Mouse (Mus musculus) midbrain, embryonic 14.5 days (tissue): Measurements from ENCODE around the gene Gabbr2. TPM values are rescaled to one million over a fixed set of nuclear protein-coding genes. Genes with fewer than 3 reads are reported as not detected.
"Not testable (repeated sequence)": the region's sequence is repeated elsewhere in the genome, so short reads cannot be mapped to it uniquely, and the experiment has no call there.

Experiments used
- ATAC-seq: fragments of 200-750 bp; cut with Nextera tagmentation; 2 replicates; pipeline ENCODE4 v1.8.0; 2017; ENCODE audit warnings: moderate number of reproducible peaks, moderate library complexity; ENCODE audit not compliant: low FRiP score, low TSS enrichment
- DNase-seq: peaks from one replicate; pipeline ENCODE4 v3.0.0-alpha.2; 2015
- H3K27ac ChIP-seq: fragments of 300-500 bp; sonication (generic); replicated peaks from 2 replicates; pipeline ENCODE4 v1.5.1; 2014; ENCODE audit warnings: mild to moderate bottlenecking, low read depth, low read length, moderate library complexity
- H3K27me3 ChIP-seq: fragments of 300-500 bp; sonication (generic); 2 replicates; pipeline ENCODE4 v1.6.1; 2014; ENCODE audit warnings: low read length, control low read depth, mixed read lengths; ENCODE audit not compliant: control insufficient read depth, insufficient read depth
- H3K36me3 ChIP-seq: fragments of 300-500 bp; sonication (generic); 2 replicates; pipeline ENCODE4 v1.6.1; 2014; ENCODE audit warnings: low read length, control low read depth; ENCODE audit not compliant: control insufficient read depth, insufficient read depth
- H3K4me1 ChIP-seq: fragments of 300-500 bp; sonication (generic); 2 replicates; pipeline ENCODE4 v1.6.1; 2014; ENCODE audit warnings: mild to moderate bottlenecking, antibody characterized with exemption, low read length, control low read depth; ENCODE audit not compliant: control insufficient read depth, insufficient read depth
- H3K4me2 ChIP-seq: fragments of 300-500 bp; sonication (generic); 2 replicates; pipeline ENCODE4 v1.6.1; 2014; ENCODE audit warnings: mild to moderate bottlenecking, low read length, moderate library complexity
- H3K4me3 ChIP-seq: fragments of 300-500 bp; sonication (generic); replicated peaks from 2 replicates; pipeline ENCODE4 v1.5.1; 2014; ENCODE audit warnings: low read depth, low read length
- H3K9ac ChIP-seq: fragments of 300-500 bp; sonication (generic); replicated peaks from 2 replicates; pipeline ENCODE4 v1.6.1; 2014; ENCODE audit warnings: mild to moderate bottlenecking, low read length, moderate library complexity
- H3K9me3 ChIP-seq: fragments of 300-500 bp; sonication (generic); 2 replicates; pipeline ENCODE4 v1.6.1; 2016; ENCODE audit warnings: low read length, control low read depth, mixed read lengths; ENCODE audit not compliant: control insufficient read depth
- WGBS: fragments of 180-500 bp; shearing (Covaris S2); extraction: QIAGEN DNeasy Blood & Tissue Kit; methylation state at CpG from one replicate; pipeline ENCODE4 v1.1.7; 2014; 5-methylcytosine and 5-hydroxymethylcytosine counted together
- polyA plus RNA-seq: library from polyadenylated mRNA; unstranded; fragments of >200 nt; fragmentation: Nextera tagmentation; extraction: Ambion mirVana; gene quantifications from 2 replicates; pipeline ENCODE4 v1.2.1, GENCODE M21; 2014

Gabbr2 gene
- polyA plus RNA-seq, 1 experiment from 2014 or later = 8.6 TPM

- H3K36me3 ChIP-seq = no peaks in the 10 kb centered on the region
- 88% methylated on average over 8 of the region's 8 CpGs for WGBS
- no peaks in the 10 kb centered on the region for H3K27me3 ChIP-seq
- H3K4me3 ChIP-seq = no peak overlapping the region
- H3K9me3 ChIP-seq = no peaks in the 10 kb centered on the region
- no peak overlapping the region for H3K4me2 ChIP-seq
- DNase-seq = no peak
- no peak overlapping the region for H3K27ac ChIP-seq
- ATAC-seq = no peak
- no peaks in the 10 kb centered on the region for H3K4me1 ChIP-seq
- H3K9ac ChIP-seq = no peak overlapping the region
Measured at GRCm38 (mm10) chr4:46639866-46640265, 351.8 kb downstream of the Gabbr2 start.

- H3K4me2 ChIP-seq, H3K9ac ChIP-seq, DNase-seq, ATAC-seq, H3K27me3 ChIP-seq, H3K4me1 ChIP-seq, H3K27ac ChIP-seq, H3K4me3 ChIP-seq, H3K36me3 ChIP-seq, H3K9me3 ChIP-seq: not testable (repeated sequence)
- WGBS = 95% methylated on average over 10 of the region's 10 CpGs
Measured at GRCm38 (mm10) chr4:46637250-46637649, 354.4 kb downstream of the Gabbr2 start.

DNA sequence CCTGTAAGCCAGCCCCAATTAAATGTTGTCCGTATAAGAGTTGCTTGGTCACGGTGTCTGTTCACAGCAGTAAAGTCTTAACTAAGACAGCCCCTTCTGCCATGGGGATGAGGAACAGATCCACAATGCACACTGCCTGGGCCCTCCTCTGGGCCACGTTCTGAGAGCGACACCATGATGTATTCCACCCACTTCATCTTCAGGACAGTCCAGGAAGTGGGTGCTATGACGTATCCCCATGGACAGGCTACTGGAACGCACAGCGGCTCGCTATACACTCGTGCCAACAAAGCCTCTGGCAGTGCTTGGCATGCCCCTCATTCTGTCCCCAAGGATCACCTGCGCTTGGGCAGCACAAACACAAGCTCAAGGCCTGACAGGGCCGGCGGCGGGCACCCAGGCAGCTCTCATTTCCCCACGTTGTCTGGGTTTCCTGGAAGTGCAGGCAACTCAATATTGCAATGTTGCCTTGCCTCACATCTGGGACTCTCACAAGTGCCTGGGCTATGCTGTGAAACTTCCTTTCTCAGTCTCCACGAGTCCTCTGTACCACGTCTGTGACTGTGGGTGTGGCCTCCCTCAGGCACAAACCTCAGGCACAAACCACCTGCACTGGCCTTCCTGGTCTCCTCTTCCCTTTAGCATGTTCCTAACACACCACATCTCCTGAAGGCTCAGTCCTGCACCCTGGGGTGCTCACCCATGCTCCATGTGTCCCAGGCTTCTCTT is 355.8 kb downstream of the Gabbr2 start:
- ATAC-seq (no peak), DNase-seq (no peak)
- Histone ChIP-seq H3K27me3 (no peaks in the 10 kb centered on the region), H3K4me3 (no peak overlapping the region), H3K9me3 (no peaks in the 10 kb centered on the region), H3K9ac (no peak overlapping the region), H3K36me3 (no peaks in the 10 kb centered on the region), H3K27ac (no peak overlapping the region), H3K4me2 (no peak overlapping the region), H3K4me1 (no peaks in the 10 kb centered on the region)
- 86% methylated on average over 16 of the region's 16 CpGs for WGBS

GRCm38 (mm10) chr4:46634881-46635280 is 356.8 kb downstream of the Gabbr2 start:
- no peak overlapping the region for H3K9ac ChIP-seq
- no peak overlapping the region for H3K27ac ChIP-seq
- ATAC-seq (no peak), DNase-seq (no peak)
- no peak overlapping the region for H3K4me2 ChIP-seq
- H3K36me3 ChIP-seq = no peaks in the 10 kb centered on the region
- H3K27me3 ChIP-seq = no peaks in the 10 kb centered on the region
- H3K4me3 ChIP-seq = no peak overlapping the region
- H3K9me3 ChIP-seq = no peaks in the 10 kb centered on the region
- WGBS = 61% methylated on average over 6 of the region's 6 CpGs
- no peaks in the 10 kb centered on the region for H3K4me1 ChIP-seq

GRCm38 (mm10) chr4:46633565-46633964 is 358.1 kb downstream of the Gabbr2 start:
- not testable (repeated sequence) for H3K4me2 ChIP-seq, DNase-seq, H3K4me3 ChIP-seq, H3K27me3 ChIP-seq, H3K36me3 ChIP-seq, H3K9ac ChIP-seq, ATAC-seq, H3K9me3 ChIP-seq, H3K27ac ChIP-seq, H3K4me1 ChIP-seq
- 74% methylated on average over 6 of the region's 6 CpGs for WGBS

DNA sequence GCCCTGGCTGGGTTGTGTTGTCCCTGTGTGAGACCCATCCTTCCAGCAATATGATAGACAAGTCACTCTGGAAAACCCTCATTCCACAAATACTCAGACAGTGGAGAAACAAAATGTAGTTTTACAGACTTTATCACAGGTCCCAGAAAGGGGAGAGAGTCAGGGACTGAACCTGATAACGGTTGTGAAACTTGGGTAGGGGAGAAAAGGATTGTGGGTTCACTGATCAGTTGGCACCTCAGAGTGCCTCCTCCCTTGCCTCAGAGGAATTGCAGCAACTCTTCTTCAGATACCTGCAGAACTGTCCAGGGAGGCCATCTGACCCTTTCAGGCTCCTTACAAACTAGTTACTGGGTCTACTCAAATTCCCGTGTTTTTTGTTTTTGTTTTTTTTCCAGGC is 359.2 kb downstream of the Gabbr2 start:
- Histone ChIP-seq H3K9me3 (no peaks in the 10 kb centered on the region), H3K4me1 (no peaks in the 10 kb centered on the region), H3K9ac (no peak overlapping the region), H3K36me3 (no peaks in the 10 kb centered on the region), H3K4me2 (no peak overlapping the region), H3K27me3 (no peaks in the 10 kb centered on the region), H3K4me3 (no peak overlapping the region), H3K27ac (no peak overlapping the region)
- no peak for ATAC-seq
- no peak for DNase-seq
- 81% methylated on average over 2 of the region's 2 CpGs for WGBS

GRCm38 (mm10) chr4:46630390-46630789 is 361.3 kb downstream of the Gabbr2 start:
- no peaks in the 10 kb centered on the region for H3K36me3 ChIP-seq
- 62% methylated on average over 9 of the region's 9 CpGs for WGBS

DNA sequence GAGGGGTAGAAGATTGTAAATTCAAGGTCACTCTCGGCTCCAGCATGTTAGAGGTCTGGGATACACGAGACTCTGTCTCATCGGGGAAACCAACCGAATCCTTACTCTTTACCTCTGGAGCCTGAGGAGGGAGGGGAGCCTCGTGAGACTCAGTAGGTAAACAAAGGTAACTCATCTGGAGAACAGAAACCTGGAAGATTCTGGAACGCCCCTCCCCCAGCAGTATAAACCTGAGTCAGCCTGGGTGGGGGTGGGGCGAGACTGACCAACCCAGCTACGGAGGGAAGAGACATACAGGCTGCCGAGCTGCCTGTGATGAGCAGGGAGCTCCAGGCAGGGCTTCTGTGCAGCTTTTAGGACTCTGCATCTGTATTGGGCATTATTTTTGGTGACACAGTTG is 362.8 kb downstream of the Gabbr2 start:
- Histone ChIP-seq H3K4me1 (no peaks in the 10 kb centered on the region), H3K4me2 (no peak overlapping the region), H3K9ac (no peak overlapping the region), H3K9me3 (no peaks in the 10 kb centered on the region), H3K27ac (no peak overlapping the region), H3K4me3 (no peak overlapping the region), H3K27me3 (no peaks in the 10 kb centered on the region), H3K36me3 (no peaks in the 10 kb centered on the region)
- ATAC-seq (no peak), DNase-seq (no peak)
- WGBS = 53% methylated on average over 9 of the region's 9 CpGs

More at GRCm38 (mm10) chr4:46630390-46630789, 361.3 kb downstream of the Gabbr2 start:
- H3K4me2 ChIP-seq = no peak overlapping the region
- DNase-seq = no peak
- H3K4me3 ChIP-seq = no peak overlapping the region
- no peaks in the 10 kb centered on the region for H3K4me1 ChIP-seq
- no peak for ATAC-seq
- no peaks in the 10 kb centered on the region for H3K9me3 ChIP-seq
- no peak overlapping the region for H3K27ac ChIP-seq
- no peaks in the 10 kb centered on the region for H3K27me3 ChIP-seq
- H3K9ac ChIP-seq = no peak overlapping the region

DNA sequence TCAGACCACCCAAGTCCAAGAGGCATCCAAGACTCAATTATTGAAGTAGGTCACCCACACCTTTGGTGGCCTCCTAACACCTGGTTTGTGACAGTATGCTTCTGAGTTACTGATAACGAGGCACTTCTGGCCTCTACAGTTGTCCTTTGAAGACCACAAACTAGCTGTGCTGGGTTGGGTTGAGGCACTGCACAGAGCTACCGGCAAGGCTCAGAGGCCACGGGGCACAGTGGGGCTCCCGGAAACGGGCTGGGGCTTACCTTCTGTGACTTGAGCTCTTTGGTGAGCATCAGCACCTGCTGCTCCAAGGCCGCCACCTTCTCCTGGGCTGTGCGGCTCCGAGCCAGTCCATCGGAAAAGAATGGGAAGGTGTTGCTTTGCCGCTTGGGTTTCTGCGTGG is 363.6 kb downstream of the Gabbr2 start:
- no peaks in the 10 kb centered on the region for H3K9me3 ChIP-seq
- H3K27me3 ChIP-seq = no peaks in the 10 kb centered on the region
- no peaks in the 10 kb centered on the region for H3K36me3 ChIP-seq
- H3K4me1 ChIP-seq = no peaks in the 10 kb centered on the region
- WGBS = 84% methylated on average over 11 of the region's 11 CpGs
- H3K9ac ChIP-seq = no peak overlapping the region
- H3K4me2 ChIP-seq = no peak overlapping the region
- no peak overlapping the region for H3K4me3 ChIP-seq
- DNase-seq = no peak
- no peak overlapping the region for H3K27ac ChIP-seq
- no peak for ATAC-seq
